Mouse (Mus musculus) CD8-positive naive resting alpha-beta T cell, adult 57 days (primary cell): ENCODE data around the gene Zc3hav1. TPM values are rescaled to one million over a fixed set of nuclear protein-coding genes. Genes with fewer than 3 reads are reported as not detected.

Experiments used
- total RNA-seq: library from RNA; stranded (reverse); gene quantifications from one replicate; pipeline ENCODE4 v1.2.4, GENCODE M21; 2023

Gene Zc3hav1
- 292 TPM for total RNA-seq

DNA sequence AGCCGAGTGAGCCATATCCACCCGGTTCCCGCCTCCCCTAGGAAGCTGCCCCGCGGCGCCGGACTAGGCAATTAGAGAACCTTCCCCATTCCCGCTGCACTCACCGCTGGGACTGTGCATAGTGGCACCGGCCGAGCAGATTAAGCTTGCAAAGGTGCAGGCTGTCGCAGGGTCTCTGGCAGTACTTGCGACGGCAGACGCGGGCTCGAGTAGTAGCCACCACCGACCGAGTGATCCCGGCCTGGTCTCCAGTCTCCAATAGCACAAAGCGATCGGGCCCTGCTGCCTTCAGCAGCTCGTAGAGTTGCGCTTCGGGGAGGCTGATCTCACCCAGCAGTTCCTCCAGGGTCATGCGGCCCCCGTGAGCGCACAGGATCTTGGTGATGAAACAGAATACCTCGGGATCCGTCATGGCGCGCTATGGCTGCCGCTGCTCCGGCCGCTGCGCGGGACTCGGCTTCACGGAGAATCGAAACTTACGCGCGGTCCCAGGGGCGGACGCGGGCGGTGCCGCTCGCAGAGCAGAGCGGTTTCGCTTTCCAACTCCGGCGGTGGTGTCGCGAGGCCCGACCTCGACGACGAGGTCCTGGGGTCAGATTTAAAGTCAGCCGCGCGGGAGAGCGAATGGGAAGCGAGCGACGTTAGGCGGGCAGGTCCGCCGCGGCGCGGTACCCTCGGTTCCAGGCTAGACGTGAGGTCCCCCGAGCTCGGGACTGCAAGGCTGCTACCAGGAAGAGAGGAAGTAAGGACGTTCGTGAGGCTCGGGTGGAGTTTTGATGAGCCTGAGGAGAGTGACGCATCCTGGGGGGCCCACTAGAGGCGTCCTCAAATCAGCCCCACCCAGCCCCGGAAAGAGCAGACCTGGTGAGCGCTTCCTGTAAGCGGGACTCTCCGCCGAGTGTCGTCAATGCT lies at the start of gene Zc3hav1:
Gene Zc3hav1, minus strand, starts transcription at position 793 of the 912 bp plus-strand sequence.

DNA sequence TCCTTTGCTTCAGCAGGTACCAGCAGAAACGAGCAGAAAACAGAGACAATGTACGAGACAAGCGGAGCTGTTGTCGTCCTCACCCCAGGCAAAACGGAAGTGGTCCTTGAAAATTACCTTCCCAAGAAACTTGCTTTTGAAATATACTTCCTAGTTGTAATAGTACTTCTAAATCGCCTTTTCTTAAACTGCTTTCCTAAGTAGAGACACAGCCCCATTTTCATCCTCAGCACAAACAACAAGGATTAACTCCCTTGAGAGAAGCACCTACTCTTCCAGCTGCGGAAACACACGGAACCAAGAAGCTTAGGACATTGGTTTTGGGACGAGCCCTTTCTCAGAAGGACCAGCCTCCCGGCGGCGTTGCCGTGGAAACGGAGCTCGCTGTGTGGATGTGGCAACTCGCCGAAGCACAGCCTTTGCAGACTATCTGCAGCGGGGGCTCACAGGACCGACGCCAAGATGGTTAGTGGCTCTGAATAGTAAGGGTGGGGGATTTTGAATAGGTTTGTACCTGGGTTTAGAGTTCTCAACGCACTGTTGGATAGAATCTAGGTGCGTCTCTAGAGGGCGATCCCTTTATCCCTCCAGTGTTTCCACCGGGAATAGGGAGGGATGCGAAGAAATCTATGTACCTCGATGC lies 26.8 kb upstream of the Zc3hav1 start, which contains the start of gene Ttc26:
Gene Ttc26, plus strand, starts transcription at position 341 of the 643 bp plus-strand sequence.

DNA sequence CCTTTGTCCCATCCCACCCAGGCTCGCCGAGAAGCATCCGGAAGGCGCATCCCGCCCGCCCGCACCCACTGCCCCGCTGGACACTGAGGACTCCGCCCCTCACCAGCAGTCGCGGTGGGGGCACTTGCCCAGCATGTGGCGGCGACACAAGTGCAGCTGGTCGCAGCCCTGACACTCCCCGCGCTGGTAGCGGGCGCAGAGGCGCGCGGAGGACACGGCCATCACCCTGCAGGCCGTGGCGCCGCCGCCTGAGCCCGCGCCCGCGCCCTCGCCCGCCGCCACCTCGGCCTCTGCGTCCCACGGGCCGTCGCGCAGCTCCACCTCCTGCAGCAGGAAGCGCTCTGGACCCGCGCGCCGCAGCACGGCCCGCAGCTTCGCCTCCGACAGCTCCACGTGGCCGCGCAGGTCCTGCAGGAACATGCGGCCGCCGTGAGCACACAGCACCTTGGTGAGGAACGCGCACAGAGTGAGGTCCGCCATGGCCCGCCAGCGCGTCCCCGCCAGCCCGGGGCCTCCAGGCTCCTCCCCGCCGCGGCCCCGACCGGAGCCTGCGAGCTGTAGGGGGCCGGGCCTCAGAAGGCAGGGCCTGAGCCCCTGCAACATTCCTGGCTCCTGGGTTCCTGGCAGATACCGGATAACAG lies 55.5 kb downstream of the Zc3hav1 start, which contains the start of gene Zc3hav1l:
Gene Zc3hav1l, minus strand, starts transcription at position 499 of the 641 bp plus-strand sequence.

Other genes starting within 250 kb of the Zc3hav1 start
- not detected for gene Tmem213, start 245.3 kb downstream of the Zc3hav1 start, total RNA-seq
- gene Atp6v0a4, start 230.0 kb downstream of the Zc3hav1 start, total RNA-seq, result 0.52 TPM
- gene D630045J12Rik, start 100.6 kb downstream of the Zc3hav1 start, total RNA-seq, result not detected
- 6.2 TPM for gene Zc3hav1l, start 55.3 kb downstream of the Zc3hav1 start, total RNA-seq
- not detected for gene Ttc26, start 26.9 kb upstream of the Zc3hav1 start, total RNA-seq
- gene Ubn2, start 79.3 kb upstream of the Zc3hav1 start, total RNA-seq, result 55.1 TPM
- gene Fmc1, start 178.9 kb upstream of the Zc3hav1 start, total RNA-seq, result 28.7 TPM
- gene Luc7l2, start 196.7 kb upstream of the Zc3hav1 start, total RNA-seq, result 381 TPM